Mouse (Mus musculus): ENCODE measurements around the gene 9230104L09Rik. TPM values are rescaled to one million over a fixed set of nuclear protein-coding genes. Genes with fewer than 3 reads are reported as not detected.

Gene 9230104L09Rik
- polyA plus RNA-seq, 1 experiment from 2014 or later, result not detected

- H3K36me3 ChIP-seq (replicated peaks), result no peaks in the 10 kb centered on the region
- no peaks in the 10 kb centered on the region for H3K9me3 ChIP-seq
- no peaks in the 10 kb centered on the region for H3K4me1 ChIP-seq
- no peak for ATAC-seq (ENCODE audit: low FRiP score)
- H3K27me3 ChIP-seq, result no peaks in the 10 kb centered on the region
- WGBS, result 81% methylated on average over 5 of the region's 5 CpGs
- H3K4me3 ChIP-seq (replicated peaks), result no peak overlapping the region
- H3K4me2 ChIP-seq, result no peak overlapping the region
- no peak overlapping the region for H3K9ac ChIP-seq
- H3K27ac ChIP-seq, result no peak overlapping the region
Observed at GRCm38 (mm10) chr2:148838075-148838777, 26.6 kb downstream of the 9230104L09Rik start.

GRCm38 (mm10) chr2:148834912-148835311 is 29.9 kb downstream of the 9230104L09Rik start, which contains the start of gene Cst9:
Gene Cst9 (plus strand): TSS chr2:148835147.
- 79% methylated on average over 4 of the region's 4 CpGs for WGBS
- no peak within 1 kb of the TSS for H3K9ac ChIP-seq
- H3K27me3 ChIP-seq, result no peaks in the 10 kb centered on the region
- no peak for ATAC-seq (ENCODE audit: low FRiP score)
- H3K36me3 ChIP-seq (replicated peaks), result no peaks in the 10 kb centered on the region
- no peaks in the 10 kb centered on the region for H3K9me3 ChIP-seq
- H3K27ac ChIP-seq, result no peak within 1 kb of the TSS
- no peak within 1 kb of the TSS for H3K4me2 ChIP-seq
- H3K4me1 ChIP-seq, result no peaks in the 10 kb centered on the region
- no peak within 1 kb of the TSS for H3K4me3 ChIP-seq (replicated peaks)

DNA sequence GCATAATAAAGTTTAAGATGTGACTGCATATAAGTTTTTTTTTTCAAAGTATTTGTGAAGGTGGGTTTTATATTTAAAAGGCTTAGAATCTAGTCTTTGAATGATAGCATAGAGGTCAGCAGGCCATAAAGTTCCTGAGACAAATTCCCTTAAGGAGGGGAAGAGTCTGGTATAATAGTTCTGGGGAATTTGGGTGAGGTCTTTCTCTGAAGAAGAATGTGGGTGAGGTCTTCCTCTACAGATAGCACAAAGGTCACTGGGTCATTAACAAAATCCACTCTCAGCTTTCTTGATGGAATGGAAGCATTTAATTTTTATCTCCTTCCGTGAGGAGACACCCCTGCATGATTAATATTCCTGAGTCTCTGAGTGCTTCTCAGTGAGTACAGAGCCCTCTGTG is 38.9 kb downstream of the 9230104L09Rik start:
- Histone ChIP-seq H3K4me3 (replicated peaks) (no peak overlapping the region), H3K4me2 (no peak overlapping the region)
- 52% methylated on average over 1 of the region's 1 CpGs for WGBS

GRCm38 (mm10) chr2:148819909-148820308 is 44.9 kb downstream of the 9230104L09Rik start, which contains the start of gene Cst13:
Gene Cst13 (plus strand): TSS chr2:148820081.
- Histone ChIP-seq H3K36me3 (replicated peaks) (no peaks in the 10 kb centered on the region), H3K9ac (no peak within 1 kb of the TSS), H3K27me3 (no peaks in the 10 kb centered on the region), H3K4me2 (no peak within 1 kb of the TSS), H3K9me3 (no peaks in the 10 kb centered on the region), H3K27ac (no peak within 1 kb of the TSS), H3K4me1 (peaks cover 5% of the 10 kb centered on the region; the same call in 1 of the 2 replicates), H3K4me3 (replicated peaks) (no peak within 1 kb of the TSS)
- ATAC-seq (ENCODE audit: low FRiP score), result no peak

More for the DNA sequence above, 38.9 kb downstream of the 9230104L09Rik start:
- Histone ChIP-seq H3K9me3 (no peaks in the 10 kb centered on the region), H3K4me1 (no peaks in the 10 kb centered on the region), H3K36me3 (replicated peaks) (no peaks in the 10 kb centered on the region), H3K9ac (no peak overlapping the region), H3K27ac (no peak overlapping the region), H3K27me3 (no peaks in the 10 kb centered on the region)
- ATAC-seq (ENCODE audit: low FRiP score), result no peak

- Histone ChIP-seq H3K36me3 (replicated peaks) (no peaks in the 10 kb centered on the region), H3K27ac (no peak overlapping the region), H3K4me3 (replicated peaks) (no peak overlapping the region), H3K27me3 (no peaks in the 10 kb centered on the region), H3K4me1 (no peaks in the 10 kb centered on the region), H3K9ac (no peak overlapping the region), H3K4me2 (no peak overlapping the region), H3K9me3 (no peaks in the 10 kb centered on the region)
- ATAC-seq (ENCODE audit: low FRiP score), result no peak
- WGBS, result 84% methylated on average over 6 of the region's 6 CpGs
Observed at GRCm38 (mm10) chr2:148806696-148807095, 58.1 kb downstream of the 9230104L09Rik start.

DNA sequence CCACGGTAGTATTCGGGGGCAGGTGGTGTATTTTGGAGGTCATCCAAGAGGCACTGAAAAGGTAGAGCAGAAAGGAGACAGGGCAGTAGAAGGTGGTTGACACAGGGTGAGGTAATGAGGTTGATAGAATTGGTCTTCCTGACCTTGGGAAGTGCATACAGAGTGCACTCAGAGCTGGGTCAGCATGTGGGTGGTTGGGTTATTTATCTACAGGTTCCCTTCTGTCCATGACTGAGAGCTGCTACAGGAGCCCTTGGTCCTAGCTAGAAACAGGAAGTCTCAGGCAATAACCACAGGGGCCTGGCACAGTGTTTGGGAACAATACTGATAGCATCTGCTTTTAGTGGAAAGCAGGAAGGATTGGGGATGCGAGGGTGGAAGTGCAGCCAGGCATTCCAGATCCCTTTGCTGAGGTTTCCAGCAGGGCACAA is 63.3 kb downstream of the 9230104L09Rik start:
- Histone ChIP-seq H3K9me3 (no peaks in the 10 kb centered on the region), H3K4me2 (no peak overlapping the region), H3K27me3 (no peaks in the 10 kb centered on the region), H3K4me3 (replicated peaks) (no peak overlapping the region), H3K36me3 (replicated peaks) (no peaks in the 10 kb centered on the region), H3K9ac (no peak overlapping the region), H3K27ac (no peak overlapping the region), H3K4me1 (no peaks in the 10 kb centered on the region)
- no peak for ATAC-seq (ENCODE audit: low FRiP score)
- 80% methylated on average over 3 of the region's 3 CpGs for WGBS

- Histone ChIP-seq H3K9ac (no peak within 1 kb of the TSS), H3K27me3 (no peaks in the 10 kb centered on the region), H3K4me2 (no peak within 1 kb of the TSS), H3K4me3 (replicated peaks) (no peak within 1 kb of the TSS), H3K27ac (no peak within 1 kb of the TSS), H3K36me3 (replicated peaks) (no peaks in the 10 kb centered on the region), H3K9me3 (no peaks in the 10 kb centered on the region), H3K4me1 (no peaks in the 10 kb centered on the region)
- WGBS, result 89% methylated on average over 1 of the region's 1 CpGs
- ATAC-seq (ENCODE audit: low FRiP score), result no peak
Observed at GRCm38 (mm10) chr2:148798485-148798884, 66.4 kb downstream of the 9230104L09Rik start, which contains the start of gene Cst8. Gene Cst8 (plus strand): TSS chr2:148798785.

Other genes with a start within 250 kb of the 9230104L09Rik start
- gene Nxt1, start 192.4 kb downstream of the 9230104L09Rik start, polyA plus RNA-seq (2016; fragmentation: Nextera tagmentation; extraction: Ambion mirVana), result 109 and 114 TPM in 2 replicates
- 22.8 and 25.7 TPM in 2 replicates for gene Gzf1, start 184.0 kb downstream of the 9230104L09Rik start, polyA plus RNA-seq (2016; fragmentation: Nextera tagmentation; extraction: Ambion mirVana)
- 18.6 and 19.7 TPM in 2 replicates for gene Napb, start 132.6 kb downstream of the 9230104L09Rik start, polyA plus RNA-seq (2016; fragmentation: Nextera tagmentation; extraction: Ambion mirVana)
- gene Cstl1, start 114.7 kb downstream of the 9230104L09Rik start, polyA plus RNA-seq (2016; fragmentation: Nextera tagmentation; extraction: Ambion mirVana), result not detected in 2 replicates
- gene Cst11, start 93.5 kb downstream of the 9230104L09Rik start, polyA plus RNA-seq (2016; fragmentation: Nextera tagmentation; extraction: Ambion mirVana), result not detected in 2 replicates
- not detected in 2 replicates for gene 8030411F24Rik, start 83.0 kb downstream of the 9230104L09Rik start, polyA plus RNA-seq (2016; fragmentation: Nextera tagmentation; extraction: Ambion mirVana)
- gene Cst12, start 75.7 kb downstream of the 9230104L09Rik start, polyA plus RNA-seq (2016; fragmentation: Nextera tagmentation; extraction: Ambion mirVana), result not detected in 2 replicates
- gene Cst8, start 66.3 kb downstream of the 9230104L09Rik start, polyA plus RNA-seq (2016; fragmentation: Nextera tagmentation; extraction: Ambion mirVana), result not detected in 2 replicates
- gene Cst13, start 45.0 kb downstream of the 9230104L09Rik start, polyA plus RNA-seq (2016; fragmentation: Nextera tagmentation; extraction: Ambion mirVana), result not detected in 2 replicates
- not detected in 2 replicates for gene Cst9, start 29.9 kb downstream of the 9230104L09Rik start, polyA plus RNA-seq (2016; fragmentation: Nextera tagmentation; extraction: Ambion mirVana)
- gene Cst3, start 10.7 kb upstream of the 9230104L09Rik start, polyA plus RNA-seq (2016; fragmentation: Nextera tagmentation; extraction: Ambion mirVana), result 290 and 307 TPM in 2 replicates
- gene Gm1330, start 138.2 kb upstream of the 9230104L09Rik start, polyA plus RNA-seq (2016; fragmentation: Nextera tagmentation; extraction: Ambion mirVana), result not detected in 2 replicates
- gene Gm10750, start 152.2 kb upstream of the 9230104L09Rik start, polyA plus RNA-seq (2016; fragmentation: Nextera tagmentation; extraction: Ambion mirVana), result not detected in 2 replicates